Mouse (Mus musculus) thymus, postnatal 36 days (tissue): ENCODE data around the gene Ciita.

Source experiments
- DNase-seq, 2 experiments: peaks; one replicate each; pipeline ENCODE4 v3.0.0; 2022; ENCODE audit warnings: mixed read lengths in 2 of 2

The Ciita gene

GRCm38 (mm10) chr16:10479857-10480256 lies at the start of gene Ciita:
Gene Ciita (plus strand): TSS chr16:10480059.
- no peak for DNase-seq

GRCm38 (mm10) chr16:10431911-10432310 lies 47.9 kb upstream of the Ciita start:
- no peak for DNase-seq

- DNase-seq, result no peak
Observed at GRCm38 (mm10) chr16:10432387-10432786, 47.5 kb upstream of the Ciita start.

GRCm38 (mm10) chr16:10433344-10433743 lies 46.5 kb upstream of the Ciita start:
- no peak for DNase-seq

GRCm38 (mm10) chr16:10436166-10436565 lies 43.7 kb upstream of the Ciita start:
- DNase-seq, result no peak

GRCm38 (mm10) chr16:10438055-10438454 lies 41.8 kb upstream of the Ciita start:
- no peak for DNase-seq

- no peak for DNase-seq
Observed at GRCm38 (mm10) chr16:10441328-10441727, 38.5 kb upstream of the Ciita start.

- DNase-seq, result no peak
Observed at GRCm38 (mm10) chr16:10441761-10442160, 38.1 kb upstream of the Ciita start.

- DNase-seq, result no peak
Observed at GRCm38 (mm10) chr16:10443723-10444122, 36.1 kb upstream of the Ciita start.

GRCm38 (mm10) chr16:10446573-10447263 lies 33.1 kb upstream of the Ciita start:
- no peak for DNase-seq

- DNase-seq, result no peak
Observed at GRCm38 (mm10) chr16:10447264-10447594, 32.6 kb upstream of the Ciita start, which contains the start of gene Tvp23a. Gene Tvp23a (minus strand): TSS chr16:10447362.

- no peak for DNase-seq
Observed at GRCm38 (mm10) chr16:10447781-10448180, 32.1 kb upstream of the Ciita start.

- no peak for DNase-seq
Observed at GRCm38 (mm10) chr16:10448931-10449330, 30.9 kb upstream of the Ciita start.

- DNase-seq, result no peak
Observed at GRCm38 (mm10) chr16:10451906-10452305, 28.0 kb upstream of the Ciita start.

- DNase-seq, result peak; percentile 12 to 14
Observed at GRCm38 (mm10) chr16:10452445-10452896, 27.4 kb upstream of the Ciita start.

- no peak for DNase-seq
Observed at GRCm38 (mm10) chr16:10453872-10454582, 25.8 kb upstream of the Ciita start.

GRCm38 (mm10) chr16:10454583-10454974 lies 25.3 kb upstream of the Ciita start:
- no peak for DNase-seq

GRCm38 (mm10) chr16:10460188-10460587 lies 19.7 kb upstream of the Ciita start:
- DNase-seq, result no peak

GRCm38 (mm10) chr16:10461178-10461577 lies 18.7 kb upstream of the Ciita start:
- no peak for DNase-seq

- no peak for DNase-seq
Observed at GRCm38 (mm10) chr16:10465011-10465681, 14.7 kb upstream of the Ciita start.

- no peak for DNase-seq
Observed at GRCm38 (mm10) chr16:10467391-10468107, 12.3 kb upstream of the Ciita start.

GRCm38 (mm10) chr16:10468201-10468600 lies 11.7 kb upstream of the Ciita start:
- DNase-seq, result no peak

GRCm38 (mm10) chr16:10471950-10472349 lies 7.9 kb upstream of the Ciita start:
- no peak for DNase-seq
